Comparison of ENCODE assay signal across 26 mouse cellular contexts in genomic region chr5:144806931-144807330, GRCm38 (mm10). TPM values are rescaled to one million over a fixed set of nuclear protein-coding genes. Genes with fewer than 3 reads are reported as not detected.
"Had no signal": no experiment of that assay in that cellular context is flagged by ENCODE, and none has a peak within 500 bp of the region (broad histone marks: within the 10 kb centered on the region; RNA-seq: fewer than 3 reads in every experiment).

No protein-coding gene starts in this region.

- H3K27ac ChIP-seq: gastrocnemius, adult 2 months; hindbrain, embryonic 10.5 days; hindbrain, embryonic 12.5 days; hindbrain, embryonic 14.5 days; intestine, embryonic 15.5 days; layer of hippocampus, adult 2 months; left cerebral cortex, adult 2 months; limb, embryonic 10.5 days; limb, embryonic 12.5 days; liver, embryonic 13.5 days; liver, embryonic 15.5 days had no signal

- H3K4me3 ChIP-seq: gastrocnemius, adult 2 months; hindbrain, embryonic 10.5 days; hindbrain, embryonic 12.5 days; intestine, embryonic 15.5 days; layer of hippocampus, adult 2 months; left cerebral cortex, adult 2 months; limb, embryonic 10.5 days; limb, embryonic 12.5 days; liver, embryonic 13.5 days; liver, embryonic 15.5 days had no signal

- ATAC-seq: forebrain, embryonic 16.5 days; hindbrain, embryonic 16.5 days; inflammation-experienced regulatory T-cells, adult 6 months; intestine, embryonic 15.5 days; intestine, postnatal 0 days; liver, postnatal 0 days had no signal

- DNase-seq: gastrocnemius, adult 2 months; gastrocnemius, postnatal 10 days; gastrocnemius, postnatal 25 days; kidney, adult 18-20 months; kidney, adult 8-10 months; kidney, postnatal 10 days; kidney, postnatal 25 days; kidney, postnatal 4 days; liver; liver, embryonic 13.5 days; liver, postnatal 0 days; lung, adult 2 months had no signal

- H3K9ac ChIP-seq: hindbrain, embryonic 12.5 days; hindbrain, embryonic 14.5 days; intestine, embryonic 15.5 days; limb, embryonic 12.5 days; liver, embryonic 13.5 days; liver, embryonic 15.5 days; liver, postnatal 0 days had no signal

- H3K9me3 ChIP-seq: hindbrain, embryonic 10.5 days; hindbrain, embryonic 12.5 days; intestine, embryonic 15.5 days; limb, embryonic 12.5 days; liver, embryonic 13.5 days; liver, embryonic 15.5 days had no signal

- H3K4me2 ChIP-seq: hindbrain, embryonic 12.5 days; hindbrain, embryonic 14.5 days; intestine, embryonic 15.5 days; limb, embryonic 12.5 days; liver, embryonic 11.5 days; liver, embryonic 13.5 days; liver, embryonic 15.5 days had no signal

- H3K4me1 ChIP-seq: hindbrain, embryonic 10.5 days; hindbrain, embryonic 12.5 days; intestine, embryonic 15.5 days; limb, embryonic 10.5 days; limb, embryonic 12.5 days; liver, embryonic 15.5 days had no signal

- H3K27me3 ChIP-seq: hindbrain, embryonic 12.5 days; intestine, embryonic 15.5 days; limb, embryonic 12.5 days; liver, embryonic 13.5 days; liver, embryonic 15.5 days had no signal

RNA-seq across cellular contexts. Expression of gene Tmem130, which starts 45.3 kb away (rescaled TPM):
- total RNA-seq: gastrocnemius, adult 2 months; gastrocnemius, postnatal 25 days had no signal
- polyA plus RNA-seq: inflammation-experienced regulatory T-cells, adult 6 months had no signal
